Mouse (Mus musculus): ENCODE results near the gene Slc8a2. TPM values are rescaled to one million over a fixed set of nuclear protein-coding genes. Genes with fewer than 3 reads are reported as not detected.

The Slc8a2 gene
- polyA plus RNA-seq, 1 experiment from 2014 or later: 0.15 TPM

- no peak overlapping the region for H3K27ac ChIP-seq (replicated peaks in 1 of 2; ENCODE audit: control insufficient read depth in 1 of 2, insufficient read depth in 1 of 2, low read depth in 2 of 2, low read length in 2 of 2)
- H3K4me3 ChIP-seq (ENCODE audit: control insufficient read depth in 1 of 2, insufficient read depth in 1 of 2, low read depth in 1 of 2, low read length in 2 of 2): no peak overlapping the region
- ATAC-seq (ENCODE audit: insufficient number of reproducible peaks, insufficient read depth, low FRiP score, low read depth): no peak
- 96% methylated on average over 8 of the region's 8 CpGs for WGBS
- H3K27me3 ChIP-seq (ENCODE audit: control insufficient read depth, insufficient read depth, low read length): no peaks in the 10 kb centered on the region
- H3K9ac ChIP-seq (ENCODE audit: low read length): no peak overlapping the region
- peaks cover 84% of the 10 kb centered on the region for H3K36me3 ChIP-seq (ENCODE audit: control insufficient read depth, insufficient read depth, low read length)
- no peaks in the 10 kb centered on the region for H3K9me3 ChIP-seq (ENCODE audit: control insufficient read depth, low read length)
- H3K4me2 ChIP-seq (ENCODE audit: low read length): no peak overlapping the region
- no peaks in the 10 kb centered on the region for H3K4me1 ChIP-seq (ENCODE audit: control insufficient read depth in 2 of 2, insufficient read depth in 2 of 2, low read length in 2 of 2)
Measured at GRCm38 (mm10) chr7:16110158-16110557, 19.5 kb upstream of the Slc8a2 start.

DNA sequence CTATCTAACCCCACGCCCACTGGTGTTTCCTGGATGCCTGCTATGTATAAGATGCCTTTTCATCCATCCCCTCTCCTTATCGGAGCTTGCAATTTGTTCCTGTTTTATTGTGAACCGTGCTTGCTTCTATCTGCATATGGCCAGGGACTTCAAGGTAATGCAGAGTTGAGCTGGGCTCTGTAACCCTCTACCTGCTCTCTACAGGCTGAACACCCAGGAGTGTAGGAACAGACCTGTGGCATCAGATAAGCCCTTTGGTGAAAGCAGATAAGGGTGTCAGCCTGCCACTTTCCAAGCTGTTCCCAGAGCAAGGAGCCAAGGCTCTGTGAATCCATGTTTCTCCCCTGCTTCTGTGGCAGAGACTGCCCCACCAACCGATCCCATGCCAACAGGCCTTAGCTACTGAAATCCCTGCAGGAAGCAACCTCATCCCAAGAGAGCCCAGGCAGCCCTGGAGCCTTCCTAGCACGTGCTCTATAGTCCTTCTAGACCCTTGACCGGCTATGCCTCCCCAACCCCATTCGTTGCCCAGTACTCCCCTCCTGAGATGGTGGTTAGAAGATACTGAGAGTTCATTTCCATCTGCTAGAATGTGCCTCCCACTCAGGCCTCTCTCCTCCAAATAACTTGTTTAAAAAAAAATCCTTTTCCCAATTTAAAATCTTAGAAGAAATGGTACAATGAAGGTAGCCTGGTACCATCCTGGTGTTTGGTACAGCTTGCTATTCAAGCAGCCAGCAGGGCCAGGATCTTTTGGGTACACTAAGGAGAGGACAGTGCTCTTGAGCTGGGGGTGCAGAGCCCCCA is 18.1 kb upstream of the Slc8a2 start:
- Histone ChIP-seq H3K4me2 (ENCODE audit: low read length) (no peak overlapping the region), H3K27me3 (ENCODE audit: control insufficient read depth, insufficient read depth, low read length) (no peaks in the 10 kb centered on the region), H3K27ac (replicated peaks in 1 of 2; ENCODE audit: control insufficient read depth in 1 of 2, insufficient read depth in 1 of 2, low read depth in 2 of 2, low read length in 2 of 2) (no peak overlapping the region), H3K36me3 (ENCODE audit: control insufficient read depth, insufficient read depth, low read length) (peaks cover 95% of the 10 kb centered on the region), H3K9ac (ENCODE audit: low read length) (no peak overlapping the region), H3K9me3 (ENCODE audit: control insufficient read depth, low read length) (no peaks in the 10 kb centered on the region), H3K4me3 (ENCODE audit: control insufficient read depth in 1 of 2, insufficient read depth in 1 of 2, low read depth in 1 of 2, low read length in 2 of 2) (no peak overlapping the region), H3K4me1 (ENCODE audit: control insufficient read depth in 2 of 2, insufficient read depth in 2 of 2, low read length in 2 of 2) (no peaks in the 10 kb centered on the region)
- no peak for ATAC-seq (ENCODE audit: insufficient number of reproducible peaks, insufficient read depth, low FRiP score, low read depth)
- WGBS: 92% methylated on average over 7 of the region's 7 CpGs

DNA sequence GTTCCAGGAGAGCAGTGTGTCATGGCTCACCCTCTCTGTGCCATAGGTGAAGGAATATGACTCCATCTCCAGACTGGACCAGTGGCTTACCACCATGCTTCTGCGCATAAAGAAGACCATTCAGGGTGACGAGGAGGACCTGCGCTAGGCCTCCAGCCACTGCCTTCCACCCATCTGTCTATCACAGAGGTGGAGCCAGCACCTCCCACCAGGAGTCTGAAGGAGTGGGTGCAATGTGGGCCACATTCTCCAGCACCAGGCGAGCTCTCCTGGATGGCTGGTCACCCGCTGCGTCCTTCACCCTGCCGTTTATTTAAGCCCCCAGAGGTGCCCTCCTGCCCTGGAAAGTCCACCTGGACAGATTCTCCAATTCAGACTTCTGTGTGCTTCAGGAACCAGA is 13.2 kb upstream of the Slc8a2 start:
- Histone ChIP-seq H3K27me3 (ENCODE audit: control insufficient read depth, insufficient read depth, low read length) (no peaks in the 10 kb centered on the region), H3K9me3 (ENCODE audit: control insufficient read depth, low read length) (no peaks in the 10 kb centered on the region), H3K4me3 (ENCODE audit: control insufficient read depth in 1 of 2, insufficient read depth in 1 of 2, low read depth in 1 of 2, low read length in 2 of 2) (no peak overlapping the region), H3K9ac (ENCODE audit: low read length) (no peak overlapping the region), H3K27ac (replicated peaks in 1 of 2; ENCODE audit: control insufficient read depth in 1 of 2, insufficient read depth in 1 of 2, low read depth in 2 of 2, low read length in 2 of 2) (no peak overlapping the region), H3K4me2 (ENCODE audit: low read length) (no peak overlapping the region), H3K36me3 (ENCODE audit: control insufficient read depth, insufficient read depth, low read length) (peaks cover 67% of the 10 kb centered on the region), H3K4me1 (ENCODE audit: control insufficient read depth in 2 of 2, insufficient read depth in 2 of 2, low read length in 2 of 2) (peaks cover 4 to 18% of the 10 kb centered on the region in 2 experiments)
- 90% methylated on average over 7 of the region's 7 CpGs for WGBS
- no peak for ATAC-seq (ENCODE audit: insufficient number of reproducible peaks, insufficient read depth, low FRiP score, low read depth)

GRCm38 (mm10) chr7:16117100-16117499 is 12.5 kb upstream of the Slc8a2 start:
- ATAC-seq (ENCODE audit: insufficient number of reproducible peaks, insufficient read depth, low FRiP score, low read depth): no peak
- WGBS: 84% methylated on average over 3 of the region's 3 CpGs
- no peak overlapping the region for H3K4me3 ChIP-seq (ENCODE audit: control insufficient read depth in 1 of 2, insufficient read depth in 1 of 2, low read depth in 1 of 2, low read length in 2 of 2)
- no peak overlapping the region for H3K27ac ChIP-seq (replicated peaks in 1 of 2; ENCODE audit: control insufficient read depth in 1 of 2, insufficient read depth in 1 of 2, low read depth in 2 of 2, low read length in 2 of 2)
- H3K9me3 ChIP-seq (ENCODE audit: control insufficient read depth, low read length): no peaks in the 10 kb centered on the region
- H3K27me3 ChIP-seq (ENCODE audit: control insufficient read depth, insufficient read depth, low read length): no peaks in the 10 kb centered on the region
- H3K4me1 ChIP-seq (ENCODE audit: control insufficient read depth in 2 of 2, insufficient read depth in 2 of 2, low read length in 2 of 2): peaks cover 4 to 18% of the 10 kb centered on the region in 2 experiments
- H3K9ac ChIP-seq (ENCODE audit: low read length): no peak overlapping the region
- peaks cover 60% of the 10 kb centered on the region for H3K36me3 ChIP-seq (ENCODE audit: control insufficient read depth, insufficient read depth, low read length)
- H3K4me2 ChIP-seq (ENCODE audit: low read length): no peak overlapping the region

GRCm38 (mm10) chr7:16119569-16120261 is 9.9 kb upstream of the Slc8a2 start, which contains the start of gene Kptn:
Gene Kptn (plus strand): TSS chr7:16119895.
- H3K9me3 ChIP-seq (ENCODE audit: control insufficient read depth, low read length): no peaks in the 10 kb centered on the region
- 2% methylated on average over 33 of the region's 33 CpGs for WGBS
- H3K4me2 ChIP-seq (ENCODE audit: low read length): peak within 1 kb of the TSS; percentile 83
- peaks cover 4 to 18% of the 10 kb centered on the region in 2 experiments for H3K4me1 ChIP-seq (ENCODE audit: control insufficient read depth in 2 of 2, insufficient read depth in 2 of 2, low read length in 2 of 2)
- H3K27ac ChIP-seq (replicated peaks in 1 of 2; ENCODE audit: control insufficient read depth in 1 of 2, insufficient read depth in 1 of 2, low read depth in 2 of 2, low read length in 2 of 2): peak within 1 kb of the TSS; percentile 92 to 94
- peak within 1 kb of the TSS; percentile 83 to 97 for H3K4me3 ChIP-seq (ENCODE audit: control insufficient read depth in 1 of 2, insufficient read depth in 1 of 2, low read depth in 1 of 2, low read length in 2 of 2)
- H3K27me3 ChIP-seq (ENCODE audit: control insufficient read depth, insufficient read depth, low read length): no peaks in the 10 kb centered on the region
- peak; percentile 68 for ATAC-seq (ENCODE audit: insufficient number of reproducible peaks, insufficient read depth, low FRiP score, low read depth)
- H3K9ac ChIP-seq (ENCODE audit: low read length): peak within 1 kb of the TSS; percentile 87
- H3K36me3 ChIP-seq (ENCODE audit: control insufficient read depth, insufficient read depth, low read length): peaks cover 37% of the 10 kb centered on the region

GRCm38 (mm10) chr7:16120262-16120600 is 9.4 kb upstream of the Slc8a2 start:
- H3K4me1 ChIP-seq (ENCODE audit: control insufficient read depth in 2 of 2, insufficient read depth in 2 of 2, low read length in 2 of 2): peaks cover 4 to 18% of the 10 kb centered on the region in 2 experiments
- H3K4me3 ChIP-seq (ENCODE audit: control insufficient read depth in 1 of 2, insufficient read depth in 1 of 2, low read depth in 1 of 2, low read length in 2 of 2): peak overlapping the region; percentile 83 to 97
- H3K27me3 ChIP-seq (ENCODE audit: control insufficient read depth, insufficient read depth, low read length): no peaks in the 10 kb centered on the region
- peak overlapping the region; percentile 87 for H3K9ac ChIP-seq (ENCODE audit: low read length)
- 28% methylated on average over 9 of the region's 9 CpGs for WGBS
- H3K9me3 ChIP-seq (ENCODE audit: control insufficient read depth, low read length): no peaks in the 10 kb centered on the region
- no peak overlapping the region; a peak in 2 of 4 replicates for H3K27ac ChIP-seq (replicated peaks in 1 of 2; ENCODE audit: control insufficient read depth in 1 of 2, insufficient read depth in 1 of 2, low read depth in 2 of 2, low read length in 2 of 2)
- H3K4me2 ChIP-seq (ENCODE audit: low read length): peak overlapping the region; percentile 83
- peak; percentile 32; the same call in 1 of the 2 replicates for ATAC-seq (ENCODE audit: insufficient number of reproducible peaks, insufficient read depth, low FRiP score, low read depth)
- H3K36me3 ChIP-seq (ENCODE audit: control insufficient read depth, insufficient read depth, low read length): peaks cover 37% of the 10 kb centered on the region

DNA sequence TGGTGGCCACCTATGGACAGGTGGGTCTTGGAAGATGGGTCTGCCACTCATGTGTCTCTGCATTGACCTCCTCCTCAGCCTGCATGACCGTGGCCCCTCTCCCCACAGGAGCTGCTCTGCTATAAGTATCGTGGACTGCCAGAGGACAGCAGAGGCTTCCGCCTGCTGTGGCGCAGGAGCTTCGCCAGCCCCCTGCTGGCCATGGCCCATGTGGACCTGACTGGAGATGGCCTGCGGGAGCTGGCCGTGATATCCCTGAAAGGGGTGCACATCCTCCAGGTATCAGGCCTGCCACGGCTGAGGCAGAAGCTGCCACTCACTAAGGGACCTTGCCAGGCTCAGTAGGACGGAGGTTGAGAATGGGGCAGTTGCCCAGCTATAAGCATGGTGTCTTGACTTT is 3.8 kb upstream of the Slc8a2 start:
- 73% methylated on average over 9 of the region's 9 CpGs for WGBS
- ATAC-seq (ENCODE audit: insufficient number of reproducible peaks, insufficient read depth, low FRiP score, low read depth): no peak
- H3K4me3 ChIP-seq (ENCODE audit: control insufficient read depth in 1 of 2, insufficient read depth in 1 of 2, low read depth in 1 of 2, low read length in 2 of 2): no peak overlapping the region

More for the DNA sequence above, 3.8 kb upstream of the Slc8a2 start:
- Histone ChIP-seq H3K27ac (replicated peaks in 1 of 2; ENCODE audit: control insufficient read depth in 1 of 2, insufficient read depth in 1 of 2, low read depth in 2 of 2, low read length in 2 of 2) (no peak overlapping the region), H3K4me1 (ENCODE audit: control insufficient read depth in 2 of 2, insufficient read depth in 2 of 2, low read length in 2 of 2) (peaks cover 15 to 19% of the 10 kb centered on the region in 2 experiments), H3K36me3 (ENCODE audit: control insufficient read depth, insufficient read depth, low read length) (peaks cover 27% of the 10 kb centered on the region), H3K4me2 (ENCODE audit: low read length) (no peak overlapping the region), H3K9ac (ENCODE audit: low read length) (no peak overlapping the region), H3K27me3 (ENCODE audit: control insufficient read depth, insufficient read depth, low read length) (no peaks in the 10 kb centered on the region), H3K9me3 (ENCODE audit: control insufficient read depth, low read length) (no peaks in the 10 kb centered on the region)
